Mouse (Mus musculus): ENCODE results near the gene Vat1l. TPM values are rescaled to one million over a fixed set of nuclear protein-coding genes. Genes with fewer than 3 reads are reported as not detected.

Gene Vat1l
- total and polyA plus RNA-seq, 3 experiments, result 0.27 TPM; not detected in 2

GRCm38 (mm10) chr8:114335721-114336120, 130.3 kb downstream of the Vat1l start:
- Histone ChIP-seq H3K36me3 (replicated peaks) (no peaks in the 10 kb centered on the region), H3K4me1 (ENCODE audit: insufficient read depth, low read depth, low read length) (no peaks in the 10 kb centered on the region), H3K27me3 (ENCODE audit: insufficient read depth, low read length) (no peaks in the 10 kb centered on the region), H3K4me3 (ENCODE audit: low read depth, low read length) (no peak overlapping the region), H3K9me3 (replicated peaks) (peaks cover 44% of the 10 kb centered on the region)
- TF ChIP-seq POLR2AphosphoS5 (IDR thresholded peaks at IDR 0.05; ENCODE audit: insufficient replicate concordance, low read depth, low read length) (no peak), TAL1 (conservative IDR thresholded peaks at IDR 0.05; ENCODE audit: low read depth, low read length) (no peak), GATA1 (IDR thresholded peaks at IDR 0.05; ENCODE audit: borderline replicate concordance, low read length) (no peak), GATA2 (IDR thresholded peaks at IDR 0.05; ENCODE audit: borderline replicate concordance, low read depth, low read length) (no peak), CTCF (IDR thresholded peaks at IDR 0.05; ENCODE audit: low read depth, low read length) (no peak)
- DNase-seq (ENCODE audit: low spot score) (no peak), ATAC-seq (ENCODE audit: extremely low read depth, insufficient number of reproducible peaks, low FRiP score, poor library complexity, severe bottlenecking) (no peak)

GRCm38 (mm10) chr8:114342276-114342675, 136.9 kb downstream of the Vat1l start:
- Histone ChIP-seq H3K4me1 (ENCODE audit: insufficient read depth, low read depth, low read length) (no peaks in the 10 kb centered on the region), H3K4me3 (ENCODE audit: low read depth, low read length) (no peak overlapping the region), H3K27me3 (ENCODE audit: insufficient read depth, low read length) (no peaks in the 10 kb centered on the region), H3K9me3 (replicated peaks) (peaks cover 39% of the 10 kb centered on the region), H3K36me3 (replicated peaks) (no peaks in the 10 kb centered on the region)
- DNase-seq (ENCODE audit: low spot score), result no peak
- ATAC-seq (ENCODE audit: extremely low read depth, insufficient number of reproducible peaks, low FRiP score, poor library complexity, severe bottlenecking), result no peak
- TF ChIP-seq TAL1 (conservative IDR thresholded peaks at IDR 0.05; ENCODE audit: low read depth, low read length) (no peak), CTCF (IDR thresholded peaks at IDR 0.05; ENCODE audit: low read depth, low read length) (no peak), GATA2 (IDR thresholded peaks at IDR 0.05; ENCODE audit: borderline replicate concordance, low read depth, low read length) (no peak), POLR2AphosphoS5 (IDR thresholded peaks at IDR 0.05; ENCODE audit: insufficient replicate concordance, low read depth, low read length) (no peak), GATA1 (IDR thresholded peaks at IDR 0.05; ENCODE audit: borderline replicate concordance, low read length) (no peak)

- Histone ChIP-seq H3K36me3 (replicated peaks) (no peaks in the 10 kb centered on the region), H3K4me1 (ENCODE audit: insufficient read depth, low read depth, low read length) (no peaks in the 10 kb centered on the region), H3K4me3 (ENCODE audit: low read depth, low read length) (no peak overlapping the region), H3K9me3 (replicated peaks) (peaks cover 34% of the 10 kb centered on the region), H3K27me3 (ENCODE audit: insufficient read depth, low read length) (no peaks in the 10 kb centered on the region)
- no peak for DNase-seq (ENCODE audit: low spot score)
- ATAC-seq (ENCODE audit: extremely low read depth, insufficient number of reproducible peaks, low FRiP score, poor library complexity, severe bottlenecking), result no peak
- no peak for TF ChIP-seq GATA2 (IDR thresholded peaks at IDR 0.05; ENCODE audit: borderline replicate concordance, low read depth, low read length)
- TF ChIP-seq TAL1 (conservative IDR thresholded peaks at IDR 0.05; ENCODE audit: low read depth, low read length), result no peak
- no peak for TF ChIP-seq CTCF (IDR thresholded peaks at IDR 0.05; ENCODE audit: low read depth, low read length)
- no peak for TF ChIP-seq POLR2AphosphoS5 (IDR thresholded peaks at IDR 0.05; ENCODE audit: insufficient replicate concordance, low read depth, low read length)
- no peak for TF ChIP-seq GATA1 (IDR thresholded peaks at IDR 0.05; ENCODE audit: borderline replicate concordance, low read length)
Measured at GRCm38 (mm10) chr8:114344789-114345188, 139.4 kb downstream of the Vat1l start.

GRCm38 (mm10) chr8:114346045-114346444, 140.6 kb downstream of the Vat1l start:
- no peaks in the 10 kb centered on the region for H3K4me1 ChIP-seq (ENCODE audit: insufficient read depth, low read depth, low read length)
- no peak for TF ChIP-seq GATA2 (IDR thresholded peaks at IDR 0.05; ENCODE audit: borderline replicate concordance, low read depth, low read length)
- TF ChIP-seq GATA1 (IDR thresholded peaks at IDR 0.05; ENCODE audit: borderline replicate concordance, low read length), result no peak
- TF ChIP-seq CTCF (IDR thresholded peaks at IDR 0.05; ENCODE audit: low read depth, low read length), result no peak
- no peak for TF ChIP-seq TAL1 (conservative IDR thresholded peaks at IDR 0.05; ENCODE audit: low read depth, low read length)
- TF ChIP-seq POLR2AphosphoS5 (IDR thresholded peaks at IDR 0.05; ENCODE audit: insufficient replicate concordance, low read depth, low read length), result no peak
- no peaks in the 10 kb centered on the region for H3K36me3 ChIP-seq (replicated peaks)
- H3K9me3 ChIP-seq (replicated peaks), result peaks cover 32% of the 10 kb centered on the region
- DNase-seq (ENCODE audit: low spot score) (no peak), ATAC-seq (ENCODE audit: extremely low read depth, insufficient number of reproducible peaks, low FRiP score, poor library complexity, severe bottlenecking) (no peak)
- no peak overlapping the region for H3K4me3 ChIP-seq (ENCODE audit: low read depth, low read length)
- H3K27me3 ChIP-seq (ENCODE audit: insufficient read depth, low read length), result no peaks in the 10 kb centered on the region

GRCm38 (mm10) chr8:114351643-114352427, 146.4 kb downstream of the Vat1l start:
- Histone ChIP-seq H3K4me1 (ENCODE audit: insufficient read depth, low read depth, low read length) (no peaks in the 10 kb centered on the region), H3K27me3 (ENCODE audit: insufficient read depth, low read length) (no peaks in the 10 kb centered on the region), H3K4me3 (ENCODE audit: low read depth, low read length) (no peak overlapping the region), H3K9me3 (replicated peaks) (peaks cover 40% of the 10 kb centered on the region), H3K36me3 (replicated peaks) (no peaks in the 10 kb centered on the region)
- DNase-seq (ENCODE audit: low spot score), result no peak
- TF ChIP-seq GATA2 (IDR thresholded peaks at IDR 0.05; ENCODE audit: borderline replicate concordance, low read depth, low read length), result no peak
- no peak for TF ChIP-seq POLR2AphosphoS5 (IDR thresholded peaks at IDR 0.05; ENCODE audit: insufficient replicate concordance, low read depth, low read length)
- TF ChIP-seq TAL1 (conservative IDR thresholded peaks at IDR 0.05; ENCODE audit: low read depth, low read length), result no peak
- no peak for TF ChIP-seq CTCF (IDR thresholded peaks at IDR 0.05; ENCODE audit: low read depth, low read length)
- TF ChIP-seq GATA1 (IDR thresholded peaks at IDR 0.05; ENCODE audit: borderline replicate concordance, low read length), result no peak
- ATAC-seq (ENCODE audit: extremely low read depth, insufficient number of reproducible peaks, low FRiP score, poor library complexity, severe bottlenecking), result no peak

- Histone ChIP-seq H3K9me3 (replicated peaks) (peaks cover 80% of the 10 kb centered on the region), H3K4me3 (ENCODE audit: low read depth, low read length) (no peak overlapping the region), H3K36me3 (replicated peaks) (no peaks in the 10 kb centered on the region), H3K27me3 (ENCODE audit: insufficient read depth, low read length) (no peaks in the 10 kb centered on the region), H3K4me1 (ENCODE audit: insufficient read depth, low read depth, low read length) (no peaks in the 10 kb centered on the region)
- ATAC-seq (ENCODE audit: extremely low read depth, insufficient number of reproducible peaks, low FRiP score, poor library complexity, severe bottlenecking) (no peak), DNase-seq (ENCODE audit: low spot score) (no peak)
- TF ChIP-seq TAL1 (conservative IDR thresholded peaks at IDR 0.05; ENCODE audit: low read depth, low read length), result no peak
Measured at GRCm38 (mm10) chr8:114360506-114360905, 155.1 kb downstream of the Vat1l start.

All from G1E (cell line).